13 mouse cellular contexts compared by ENCODE assay signal in the genomic region with DNA sequence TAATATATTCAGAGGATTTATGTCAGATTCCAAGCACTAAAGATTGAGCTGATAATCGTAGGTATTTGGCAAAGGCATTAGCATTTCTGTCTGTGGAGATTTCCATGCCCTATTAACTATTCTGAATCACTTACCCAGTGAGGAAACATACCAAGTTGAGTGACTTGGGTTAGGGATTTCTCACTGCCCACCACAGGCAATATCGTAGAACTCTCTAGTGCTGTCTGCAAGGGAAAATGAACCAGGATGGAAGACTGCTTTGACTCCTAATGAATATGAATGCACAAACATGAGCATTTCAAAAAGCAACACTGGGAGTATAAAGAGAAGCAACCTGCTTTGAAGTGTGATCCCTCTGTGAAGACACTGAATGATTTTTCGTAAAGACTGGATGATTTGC.
"Had no signal": no experiment of that assay in that cellular context is flagged by ENCODE, and none has a peak within 500 bp of the region (broad histone marks: within the 10 kb centered on the region; RNA-seq: fewer than 3 reads in every experiment).

No protein-coding gene starts in this region.

- H3K36me3 ChIP-seq: limb, embryonic 10.5 days; liver, embryonic 15.5 days; stomach, embryonic 15.5 days had no signal

- H3K4me3 ChIP-seq: left cerebral cortex, adult 2 months; limb, embryonic 10.5 days; liver, embryonic 15.5 days; stomach, embryonic 15.5 days had no signal

- H3K27ac ChIP-seq: left cerebral cortex, adult 2 months; limb, embryonic 10.5 days; liver, embryonic 15.5 days; stomach, embryonic 15.5 days had no signal

- H3K27me3 ChIP-seq: liver, embryonic 15.5 days; stomach, embryonic 15.5 days had no signal

- H3K9me3 ChIP-seq: limb, embryonic 10.5 days; liver, embryonic 15.5 days; stomach, embryonic 15.5 days had no signal

- H3K9ac ChIP-seq: liver, embryonic 15.5 days; stomach, embryonic 15.5 days had no signal

- H3K4me2 ChIP-seq: liver, embryonic 11.5 days; liver, embryonic 15.5 days; stomach, embryonic 15.5 days had no signal

- H3K4me1 ChIP-seq: limb, embryonic 10.5 days; liver, embryonic 15.5 days; stomach, embryonic 15.5 days had no signal

- ATAC-seq: lung, postnatal 0 days had no signal

- DNase-seq: kidney, adult 11 months; kidney, postnatal 10 days; lung, adult 2 months; lung, postnatal 36 days; right cerebral cortex, postnatal 14 days; thymus, adult 2 months; thymus, postnatal 25 days had no signal
